8 mouse cellular contexts compared by ENCODE assay signal in genomic region chr2:164879568-164880277, GRCm38 (mm10). TPM values are rescaled to one million over a fixed set of nuclear protein-coding genes. Genes with fewer than 3 reads are reported as not detected.
DNase-seq lines count a peak whose midpoint lies in the region; ATAC-seq and TF ChIP-seq lines count a peak whose summit lies in the region.

No protein-coding gene starts in this region.

- no peaks in the 10 kb centered on the region for H3K9me3 ChIP-seq in hindbrain, embryonic 13.5 days

- WGBS in hindbrain, embryonic 13.5 days, result under 1% methylated on average over 61 of the region's 72 CpGs

- peaks cover 15% of the 10 kb centered on the region for H3K36me3 ChIP-seq in hindbrain, embryonic 13.5 days

- in situ Hi-C loops in Patski (cut with MboI; ENCODE audit: low pct_unique_long_range_greater_than_20kb), result no loop called here

- peak; percentile 79 for DNase-seq in Patski (ENCODE audit: low read depth, low spot score)
- peak; percentile 97 for DNase-seq in cerebellum, postnatal 14 days
- DNase-seq in frontal cortex, postnatal 14 days (ENCODE audit: low spot score in 2 of 2), result peak; percentile 90 to 91
- DNase-seq in layer of hippocampus, postnatal 14 days (ENCODE audit: low spot score in 2 of 2), result peak; percentile 91 to 95
- peak; percentile 94 for DNase-seq in lung, postnatal 10 days
- peak; percentile 91 for DNase-seq in ovary, postnatal 14 days (ENCODE audit: low spot score)
- DNase-seq in thymus, postnatal 10 days (ENCODE audit: low spot score in 2 of 2), result peak; percentile 93 to 95

- H3K27me3 ChIP-seq in Patski, result no peaks in the 10 kb centered on the region
- H3K27me3 ChIP-seq in hindbrain, embryonic 13.5 days, result no peaks in the 10 kb centered on the region

- no peak for TF ChIP-seq CTCF in Patski (IDR thresholded peaks at IDR 0.05)

- POLR2A ChIA-PET in Patski (lab: Charles Lee), result interaction anchor here (1.3 to 1.5 kb wide), 4 partner anchors 7 to 45 kb away, joined by 3 to 8 read pairs (median 4); no protein-coding TSS in a partner anchor

- peak overlapping the region; percentile 81 for H3K4me3 ChIP-seq in hindbrain, embryonic 13.5 days

- H3K4me2 ChIP-seq in hindbrain, embryonic 13.5 days, result peak overlapping the region; percentile 98

- CTCF ChIA-PET in Patski (lab: Charles Lee), result interaction anchor here (1.0 kb wide), 1 partner anchor 34 kb away, joined by 3 read pairs; no protein-coding TSS in a partner anchor

- H3K9ac ChIP-seq in hindbrain, embryonic 13.5 days, result peak overlapping the region; percentile 100

- peak overlapping the region; percentile 100 for H3K27ac ChIP-seq in hindbrain, embryonic 13.5 days

- peaks cover 34% of the 10 kb centered on the region for H3K4me1 ChIP-seq in hindbrain, embryonic 13.5 days (replicated peaks)

- ATAC-seq in Patski, result peak; percentile 74
- peak; percentile 89 for ATAC-seq in hindbrain, embryonic 13.5 days (ENCODE audit: low FRiP score)

RNA-seq across cellular contexts. Expression of gene Pcif1, which starts 0.6 kb away (rescaled TPM):
- 38.7 TPM for polyA plus RNA-seq in Patski (2021)
- polyA plus RNA-seq in hindbrain, embryonic 13.5 days (2015; fragmentation: Nextera tagmentation; extraction: Ambion mirVana), result 87.8 and 95.3 TPM in 2 replicates
- total RNA-seq in layer of hippocampus, postnatal 14 days (2021), result 10 to 100 TPM; 43.5 to 48.8 TPM

RNA-seq across cellular contexts. Expression of gene Pltp, which starts 22.2 kb away (rescaled TPM):
- polyA plus RNA-seq in Patski (2021), result 9.4 TPM
- 123 and 127 TPM in 2 replicates for polyA plus RNA-seq in hindbrain, embryonic 13.5 days (2015; fragmentation: Nextera tagmentation; extraction: Ambion mirVana)
- total RNA-seq in layer of hippocampus, postnatal 14 days (2021), result 100 to 1,000 TPM in 1 of 2 experiments, 10 to 100 TPM in 1; 72.5 to 107 TPM

RNA-seq across cellular contexts. Expression of gene Zfp335, which starts 31.8 kb away (rescaled TPM):
- polyA plus RNA-seq in Patski (2021), result 19.0 TPM
- 13.1 and 13.9 TPM in 2 replicates for polyA plus RNA-seq in hindbrain, embryonic 13.5 days (2015; fragmentation: Nextera tagmentation; extraction: Ambion mirVana)
- total RNA-seq in layer of hippocampus, postnatal 14 days (2021), result 10 to 100 TPM; 25.0 to 26.4 TPM

RNA-seq across cellular contexts. Expression of gene Neurl2, which starts 46.5 kb away (rescaled TPM):
- 2.6 TPM for polyA plus RNA-seq in Patski (2021)
- 5.4 and 5.9 TPM in 2 replicates for polyA plus RNA-seq in hindbrain, embryonic 13.5 days (2015; fragmentation: Nextera tagmentation; extraction: Ambion mirVana)
- 1 to 10 TPM; 3.9 to 4.1 TPM for total RNA-seq in layer of hippocampus, postnatal 14 days (2021)

RNA-seq across cellular contexts. Expression of gene Ctsa, which starts 47.0 kb away (rescaled TPM):
- 479 TPM for polyA plus RNA-seq in Patski (2021)
- 101 and 109 TPM in 2 replicates for polyA plus RNA-seq in hindbrain, embryonic 13.5 days (2015; fragmentation: Nextera tagmentation; extraction: Ambion mirVana)
- total RNA-seq in layer of hippocampus, postnatal 14 days (2021), result 10 to 100 TPM; 87.7 to 89.6 TPM

Comparison
In these comparisons a context has a peak if more than half of its experiments do, and no peak if none do; other contexts are left out.
1. Peak in every context shown above with its lines: DNase-seq, ATAC-seq, H3K4me3 ChIP-seq and H3K27ac ChIP-seq.
2. RNA of gene Pltp, which starts 22.2 kb away (polyA plus RNA-seq): 123 to 127 TPM in hindbrain, embryonic 13.5 days; 9.4 TPM in Patski (single experiment); every median in the first group is over 10 times any median in the second.